Mouse (Mus musculus) myocyte (in vitro differentiated cells): Measurements from ENCODE around the gene 6330409D20Rik. TPM values are rescaled to one million over a fixed set of nuclear protein-coding genes. Genes with fewer than 3 reads are reported as not detected.
A peak's percentile ranks its signal among the peaks of the same experiment; 100 is the strongest.

Source experiments
- H3K27me3 ChIP-seq: one replicate; pipeline ENCODE4 v1.6.1; 2011; ENCODE audit not compliant: control insufficient read depth, insufficient read depth, insufficient read length
- H3K36me3 ChIP-seq: one replicate; pipeline ENCODE4 v1.6.1; 2011; ENCODE audit not compliant: control insufficient read depth, insufficient read depth
- H3K4me2 ChIP-seq: one replicate; pipeline ENCODE4 v1.6.1; 2011; ENCODE audit warnings: low read depth, control low read depth
- H3K4me3 ChIP-seq: one replicate; pipeline ENCODE4 v1.5.1; 2011; ENCODE audit warnings: mild to moderate bottlenecking, control low read depth, moderate library complexity
- H3K79me2 ChIP-seq: one replicate; pipeline ENCODE4 v1.6.1; 2011; ENCODE audit not compliant: control insufficient read depth, insufficient read depth
- H3ac ChIP-seq: one replicate; pipeline ENCODE4 v1.6.1; 2011; ENCODE audit not compliant: control insufficient read depth, insufficient read length
- CEBPB ChIP-seq: IDR thresholded peaks from 2 replicates; pipeline ENCODE4 v1.6.1; 2011; ENCODE audit warnings: mild to moderate bottlenecking, moderate library complexity; ENCODE audit not compliant: poor library complexity, insufficient read depth, severe bottlenecking
- E2F4 ChIP-seq: IDR thresholded peaks from one replicate; pipeline ENCODE4 v1.6.1; 2011; ENCODE audit warnings: mild to moderate bottlenecking, control low read depth, moderate library complexity; ENCODE audit not compliant: insufficient read depth
- MAX ChIP-seq: IDR thresholded peaks from one replicate; pipeline ENCODE4 v1.6.1; 2011; ENCODE audit warnings: low read depth, mild to moderate bottlenecking, control low read depth
- MYOD1 ChIP-seq, 3 experiments: IDR thresholded peaks; one replicate each; pipeline ENCODE4 v1.6.1; 2011; ENCODE audit warnings: control low read depth in 2 of 3, low read depth in 2 of 3, mild to moderate bottlenecking in 2 of 3, moderate library complexity in 1 of 3; ENCODE audit not compliant: insufficient read length in 2 of 3, control insufficient read depth in 1 of 3
- MYOG ChIP-seq, 3 experiments: IDR thresholded peaks; one replicate each; pipeline ENCODE4 v1.6.1; 2011; ENCODE audit warnings: control low read depth in 2 of 3, low read depth in 2 of 3, mild to moderate bottlenecking in 2 of 3; ENCODE audit not compliant: insufficient read length in 2 of 3, control insufficient read depth in 1 of 3, insufficient read depth in 1 of 3
- POLR2A ChIP-seq: IDR thresholded peaks from one replicate; pipeline ENCODE4 v1.6.1; 2011; ENCODE audit warnings: low read depth, mild to moderate bottlenecking, control low read depth, moderate library complexity; ENCODE audit not compliant: insufficient read length
- POLR2AphosphoS2 ChIP-seq: IDR thresholded peaks from one replicate; pipeline ENCODE4 v1.6.1; 2011; ENCODE audit warnings: low read depth, control low read depth; ENCODE audit not compliant: insufficient read length
- REST ChIP-seq: IDR thresholded peaks from one replicate; pipeline ENCODE4 v1.6.1; 2011; ENCODE audit warnings: mild to moderate bottlenecking, control low read depth, moderate library complexity; ENCODE audit not compliant: insufficient read depth, insufficient read length
- SRF ChIP-seq: IDR thresholded peaks from one replicate; pipeline ENCODE4 v1.6.1; 2011; ENCODE audit warnings: low read depth; ENCODE audit not compliant: control insufficient read depth, insufficient read length
- TCF12 ChIP-seq: IDR thresholded peaks from one replicate; pipeline ENCODE4 v1.6.1; 2011; ENCODE audit warnings: mild to moderate bottlenecking, control low read depth; ENCODE audit not compliant: poor library complexity, insufficient read depth, severe bottlenecking
- TCF3 ChIP-seq: IDR thresholded peaks from one replicate; pipeline ENCODE4 v1.6.1; 2011; ENCODE audit warnings: low read depth, control low read depth; ENCODE audit not compliant: insufficient read length
- USF1 ChIP-seq: IDR thresholded peaks from one replicate; pipeline ENCODE4 v1.6.1; 2011; ENCODE audit warnings: low read depth, mild to moderate bottlenecking, control low read depth, moderate library complexity
- polyA plus RNA-seq: library from polyadenylated mRNA; unstranded; fragments of >200 nt; fragmentation: generic; extraction: Trizol; gene quantifications from one replicate; pipeline ENCODE4 v1.2.1, GENCODE M21; 2012; ENCODE audit warnings: missing spikeins

Gene 6330409D20Rik
- polyA plus RNA-seq: not detected

DNA sequence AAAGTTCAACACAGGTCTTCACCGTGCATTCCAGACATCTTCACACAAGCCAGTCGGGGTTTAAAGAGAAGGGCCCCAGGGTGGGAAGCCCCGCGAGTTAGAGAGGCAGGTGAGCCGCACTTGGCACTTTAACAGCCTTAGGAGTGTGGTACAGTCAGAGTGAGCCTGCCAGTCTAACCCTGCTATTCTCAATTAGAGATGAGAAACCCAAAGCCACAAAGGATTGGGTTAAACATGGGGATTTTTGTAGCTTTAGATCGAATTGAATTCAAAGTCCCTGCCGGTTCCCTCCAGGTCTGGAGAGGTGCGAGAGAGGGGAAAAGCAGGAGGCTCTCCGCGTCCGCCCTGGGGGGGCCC is at the start of gene 6330409D20Rik:
Gene 6330409D20Rik (minus strand): TSS at position 101 of the 357 bp plus-strand sequence.
- Histone ChIP-seq H3K4me2 (no peak within 1 kb of the TSS), H3K4me3 (no peak within 1 kb of the TSS), H3K36me3 (no peaks in the 10 kb centered on the region), H3ac (no peak within 1 kb of the TSS), H3K79me2 (no peaks in the 10 kb centered on the region), H3K27me3 (peaks cover 23% of the 10 kb centered on the region)
- TF ChIP-seq MYOG (IDR thresholded peaks at IDR 0.05; ENCODE audit: control insufficient read depth in 1 of 3, insufficient read depth in 1 of 3, insufficient read length in 2 of 3, low read depth in 2 of 3) (no peak), POLR2A (no peak), USF1 (no peak), SRF (no peak), E2F4 (no peak), REST (no peak), POLR2AphosphoS2 (no peak), TCF12 (no peak), CEBPB (no peak), TCF3 (no peak), MAX (no peak), MYOD1 (IDR thresholded peaks at IDR 0.05; ENCODE audit: control insufficient read depth in 1 of 3, insufficient read length in 2 of 3, low read depth in 2 of 3) (no peak)

DNA sequence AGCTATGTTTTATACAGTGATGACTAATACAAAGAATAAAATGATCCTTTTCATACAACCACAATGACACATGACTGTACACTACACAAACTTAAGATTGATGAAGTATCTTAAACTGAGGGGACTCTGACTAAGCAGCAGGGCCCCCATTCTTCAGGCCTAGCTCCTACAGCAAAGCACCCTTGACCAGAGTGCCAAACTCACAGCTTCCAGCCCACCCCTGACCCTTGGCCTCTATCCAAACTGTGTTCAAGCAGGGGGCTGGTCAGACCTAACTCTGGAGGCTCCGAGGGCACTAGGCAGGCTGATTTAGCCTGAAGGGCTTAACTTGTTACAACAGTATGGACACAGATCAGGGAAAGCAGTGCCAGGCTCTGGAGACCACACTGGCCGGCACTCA is 47.8 kb upstream of the 6330409D20Rik start:
- Histone ChIP-seq H3K4me2 (no peak overlapping the region), H3K27me3 (no peaks in the 10 kb centered on the region), H3K36me3 (no peaks in the 10 kb centered on the region), H3K79me2 (no peaks in the 10 kb centered on the region), H3K4me3 (no peak overlapping the region), H3ac (no peak overlapping the region)
- TF ChIP-seq POLR2AphosphoS2: no peak
- TF ChIP-seq TCF3: no peak
- no peak for TF ChIP-seq E2F4
- no peak for TF ChIP-seq MAX
- no peak for TF ChIP-seq USF1
- no peak for TF ChIP-seq MYOD1 (IDR thresholded peaks at IDR 0.05; ENCODE audit: control insufficient read depth in 1 of 3, insufficient read length in 2 of 3, low read depth in 2 of 3)
- TF ChIP-seq POLR2A: no peak
- TF ChIP-seq TCF12: no peak
- no peak for TF ChIP-seq REST
- TF ChIP-seq CEBPB: no peak
- TF ChIP-seq MYOG (IDR thresholded peaks at IDR 0.05; ENCODE audit: control insufficient read depth in 1 of 3, insufficient read depth in 1 of 3, insufficient read length in 2 of 3, low read depth in 2 of 3): no peak
- no peak for TF ChIP-seq SRF

- Histone ChIP-seq H3K27me3 (no peaks in the 10 kb centered on the region), H3K36me3 (no peaks in the 10 kb centered on the region), H3K4me2 (no peak overlapping the region), H3K79me2 (no peaks in the 10 kb centered on the region), H3ac (no peak overlapping the region), H3K4me3 (no peak overlapping the region)
- TF ChIP-seq TCF12 (no peak), MYOG (IDR thresholded peaks at IDR 0.05; ENCODE audit: control insufficient read depth in 1 of 3, insufficient read depth in 1 of 3, insufficient read length in 2 of 3, low read depth in 2 of 3) (no peak), POLR2AphosphoS2 (no peak)
These were observed 46.4 kb upstream of the 6330409D20Rik start for GRCm38 (mm10) chr2:32787176-32787575.

- H3K4me3 ChIP-seq: no peak within 1 kb of the TSS
- no peaks in the 10 kb centered on the region for H3K27me3 ChIP-seq
- H3K36me3 ChIP-seq: peaks cover 4% of the 10 kb centered on the region
- H3ac ChIP-seq: no peak within 1 kb of the TSS
- TF ChIP-seq TCF3 (no peak), POLR2AphosphoS2 (peak; percentile 50)
- no peaks in the 10 kb centered on the region for H3K79me2 ChIP-seq
- no peak within 1 kb of the TSS for H3K4me2 ChIP-seq
These were observed 43.3 kb upstream of the 6330409D20Rik start, which contains the start of gene Cfap157 for GRCm38 (mm10) chr2:32784048-32784681. Cfap157 (minus strand) TSS chr2:32784428.

- H3K79me2 ChIP-seq: peaks cover 2% of the 10 kb centered on the region
- H3K27me3 ChIP-seq: no peaks in the 10 kb centered on the region
- H3K4me3 ChIP-seq: no peak overlapping the region
- peaks cover 13% of the 10 kb centered on the region for H3K36me3 ChIP-seq
- no peak overlapping the region for H3K4me2 ChIP-seq
- no peak overlapping the region for H3ac ChIP-seq
- TF ChIP-seq MAX (no peak), REST (no peak), CEBPB (no peak), SRF (no peak), E2F4 (no peak), POLR2AphosphoS2 (no peak), TCF3 (no peak), TCF12 (no peak), USF1 (no peak), MYOG (IDR thresholded peaks at IDR 0.05; ENCODE audit: control insufficient read depth in 1 of 3, insufficient read depth in 1 of 3, insufficient read length in 2 of 3, low read depth in 2 of 3) (no peak)
These were observed 40.9 kb upstream of the 6330409D20Rik start for GRCm38 (mm10) chr2:32781710-32782109.
